Mouse (Mus musculus): ENCODE results near the gene Sec14l2. TPM values are rescaled to one million over a fixed set of nuclear protein-coding genes. Genes with fewer than 3 reads are reported as not detected.

Gene Sec14l2
- polyA plus RNA-seq, 2 experiments, result 1.7 to 5.1 TPM

DNA sequence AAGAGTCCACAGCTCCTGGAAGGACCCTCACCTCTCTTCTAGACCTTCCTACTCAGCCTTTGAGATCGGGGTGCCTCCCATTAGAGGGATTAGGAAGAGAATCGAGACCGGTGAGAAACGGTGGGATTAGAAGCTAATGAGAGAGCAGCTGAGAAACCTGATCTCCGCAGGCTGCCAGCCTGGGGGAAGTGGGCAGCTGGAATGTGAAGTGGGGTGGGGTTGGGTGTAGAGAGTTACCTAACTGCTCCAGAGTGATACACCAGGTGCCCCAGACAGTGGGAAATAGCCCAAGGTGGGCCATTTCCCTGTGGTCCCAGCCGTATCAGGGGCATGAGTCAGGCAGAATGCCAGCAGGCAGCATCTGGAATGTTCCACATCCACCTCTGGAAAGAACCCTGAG is 60.2 kb downstream of the Sec14l2 start:
- Histone ChIP-seq H3K4me3 (replicated peaks; ENCODE audit: low read length) (no peak overlapping the region), H3K4me1 (ENCODE audit: control insufficient read depth, insufficient read depth, low read length) (no peaks in the 10 kb centered on the region), H3K36me3 (ENCODE audit: control insufficient read depth, insufficient read depth, low read length) (no peaks in the 10 kb centered on the region), H3K9me3 (ENCODE audit: control insufficient read depth, low read length) (no peaks in the 10 kb centered on the region), H3K27ac (replicated peaks; ENCODE audit: low read depth, low read length) (no peak overlapping the region), H3K4me2 (replicated peaks; ENCODE audit: low read depth, low read length, severe bottlenecking) (no peak overlapping the region), H3K9ac (ENCODE audit: low read depth, low read length, severe bottlenecking) (no peak overlapping the region), H3K27me3 (ENCODE audit: control insufficient read depth, insufficient read depth, low read length) (no peaks in the 10 kb centered on the region)
- WGBS, result 34% methylated on average over 6 of the region's 6 CpGs
- DNase-seq (ENCODE audit: low spot score), result no peak
- no peak for ATAC-seq (ENCODE audit: low FRiP score, low read depth)
- no peak for TF ChIP-seq POLR2A (IDR thresholded peaks at IDR 0.05; ENCODE audit: borderline replicate concordance, extremely low read depth, insufficient read depth, insufficient read length)

- no peak overlapping the region for H3K4me2 ChIP-seq (replicated peaks; ENCODE audit: low read depth, low read length, severe bottlenecking)
- H3K9me3 ChIP-seq (ENCODE audit: control insufficient read depth, low read length), result no peaks in the 10 kb centered on the region
- ATAC-seq (ENCODE audit: low FRiP score, low read depth) (no peak), DNase-seq (ENCODE audit: low spot score) (no peak)
- no peaks in the 10 kb centered on the region for H3K36me3 ChIP-seq (ENCODE audit: control insufficient read depth, insufficient read depth, low read length)
- TF ChIP-seq POLR2A (IDR thresholded peaks at IDR 0.05; ENCODE audit: borderline replicate concordance, extremely low read depth, insufficient read depth, insufficient read length), result no peak
- H3K27ac ChIP-seq (replicated peaks; ENCODE audit: low read depth, low read length), result no peak overlapping the region
- H3K27me3 ChIP-seq (ENCODE audit: control insufficient read depth, insufficient read depth, low read length), result no peaks in the 10 kb centered on the region
- 83% methylated on average over 4 of the region's 4 CpGs for WGBS
- no peak overlapping the region for H3K4me3 ChIP-seq (replicated peaks; ENCODE audit: low read length)
- no peaks in the 10 kb centered on the region for H3K4me1 ChIP-seq (ENCODE audit: control insufficient read depth, insufficient read depth, low read length)
- no peak overlapping the region for H3K9ac ChIP-seq (ENCODE audit: low read depth, low read length, severe bottlenecking)
These were observed 60.7 kb downstream of the Sec14l2 start for GRCm38 (mm10) chr11:4062523-4062922.

DNA sequence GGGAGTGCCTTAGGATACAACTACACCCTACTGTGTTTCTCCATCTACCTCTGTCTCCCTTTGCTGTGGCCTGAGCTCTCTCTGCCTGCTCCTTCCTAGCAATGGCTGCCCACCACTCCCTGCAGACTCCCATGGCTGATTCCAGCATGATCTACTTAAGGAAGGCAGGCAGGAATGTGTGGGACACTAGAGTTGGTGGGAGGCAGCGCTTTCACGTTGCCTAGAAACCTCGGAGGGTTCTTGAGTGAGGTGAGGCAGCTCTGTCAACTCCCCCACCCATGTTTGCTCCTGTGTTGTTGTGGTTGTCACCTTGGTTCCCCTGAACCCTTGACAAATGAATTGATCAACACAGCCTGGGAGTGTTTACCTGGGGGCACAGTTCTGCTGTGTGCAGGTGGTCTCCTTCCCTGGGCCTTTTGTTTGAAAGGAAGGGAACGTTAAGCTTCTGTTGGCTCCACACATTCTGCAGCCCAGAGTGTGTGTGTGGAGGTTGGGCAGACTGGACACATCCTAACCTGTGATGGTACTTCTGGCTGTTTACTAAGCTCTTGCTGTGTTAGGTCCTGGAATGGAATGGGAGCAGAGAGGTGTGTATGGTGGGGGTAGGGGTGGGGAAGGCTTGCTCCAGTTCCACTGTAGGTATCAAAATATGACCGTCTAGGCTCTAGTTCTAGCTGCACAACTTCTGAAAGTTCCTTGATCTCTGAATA is 62.2 kb downstream of the Sec14l2 start:
- Histone ChIP-seq H3K9me3 (ENCODE audit: control insufficient read depth, low read length) (no peaks in the 10 kb centered on the region), H3K4me1 (ENCODE audit: control insufficient read depth, insufficient read depth, low read length) (no peaks in the 10 kb centered on the region), H3K9ac (ENCODE audit: low read depth, low read length, severe bottlenecking) (no peak overlapping the region), H3K4me2 (replicated peaks; ENCODE audit: low read depth, low read length, severe bottlenecking) (no peak overlapping the region), H3K36me3 (ENCODE audit: control insufficient read depth, insufficient read depth, low read length) (no peaks in the 10 kb centered on the region), H3K27ac (replicated peaks; ENCODE audit: low read depth, low read length) (no peak overlapping the region), H3K4me3 (replicated peaks; ENCODE audit: low read length) (no peak overlapping the region), H3K27me3 (ENCODE audit: control insufficient read depth, insufficient read depth, low read length) (no peaks in the 10 kb centered on the region)
- TF ChIP-seq POLR2A (IDR thresholded peaks at IDR 0.05; ENCODE audit: borderline replicate concordance, extremely low read depth, insufficient read depth, insufficient read length), result no peak
- no peak for DNase-seq (ENCODE audit: low spot score)
- no peak for ATAC-seq (ENCODE audit: low FRiP score, low read depth)
- 63% methylated on average over 5 of the region's 5 CpGs for WGBS

- H3K4me2 ChIP-seq (replicated peaks; ENCODE audit: low read depth, low read length, severe bottlenecking), result no peak overlapping the region
- no peak overlapping the region for H3K27ac ChIP-seq (replicated peaks; ENCODE audit: low read depth, low read length)
- TF ChIP-seq POLR2A (IDR thresholded peaks at IDR 0.05; ENCODE audit: borderline replicate concordance, extremely low read depth, insufficient read depth, insufficient read length), result no peak
- H3K27me3 ChIP-seq (ENCODE audit: control insufficient read depth, insufficient read depth, low read length), result no peaks in the 10 kb centered on the region
- ATAC-seq (ENCODE audit: low FRiP score, low read depth), result no peak
- no peak overlapping the region for H3K4me3 ChIP-seq (replicated peaks; ENCODE audit: low read length)
- H3K9me3 ChIP-seq (ENCODE audit: control insufficient read depth, low read length), result no peaks in the 10 kb centered on the region
- no peaks in the 10 kb centered on the region for H3K36me3 ChIP-seq (ENCODE audit: control insufficient read depth, insufficient read depth, low read length)
- whole genome bisulfite sequencing, result 14% methylated on average over 5 of the region's 5 CpGs
- H3K9ac ChIP-seq (ENCODE audit: low read depth, low read length, severe bottlenecking), result no peak overlapping the region
- H3K4me1 ChIP-seq (ENCODE audit: control insufficient read depth, insufficient read depth, low read length), result no peaks in the 10 kb centered on the region
- DNase-seq (ENCODE audit: low spot score), result peak; percentile 37
These were observed 69.6 kb downstream of the Sec14l2 start for GRCm38 (mm10) chr11:4053586-4053985.

DNA sequence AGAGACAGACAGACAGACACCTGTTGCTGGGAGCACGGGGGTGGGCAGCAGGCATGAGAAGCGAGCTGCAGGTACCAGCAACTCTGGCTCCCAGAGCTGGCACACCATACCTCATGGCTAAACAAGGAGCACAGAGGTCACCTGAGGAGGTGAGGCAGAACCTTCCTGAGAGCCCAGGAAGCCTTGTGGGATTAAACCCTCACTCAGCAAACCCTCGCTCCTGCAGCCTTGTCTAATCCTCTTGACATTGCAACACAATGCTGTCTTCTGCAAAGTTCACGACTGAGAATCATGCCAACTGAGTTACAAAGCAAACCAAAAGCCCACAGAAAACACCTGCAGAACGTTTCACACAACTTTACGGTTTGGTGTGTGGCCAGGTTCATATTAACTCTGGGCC is 74.8 kb downstream of the Sec14l2 start:
- H3K9ac ChIP-seq (ENCODE audit: low read depth, low read length, severe bottlenecking), result no peak overlapping the region
- no peak overlapping the region for H3K4me2 ChIP-seq (replicated peaks; ENCODE audit: low read depth, low read length, severe bottlenecking)
- TF ChIP-seq POLR2A (IDR thresholded peaks at IDR 0.05; ENCODE audit: borderline replicate concordance, extremely low read depth, insufficient read depth, insufficient read length), result no peak
- no peak overlapping the region for H3K27ac ChIP-seq (replicated peaks; ENCODE audit: low read depth, low read length)
- no peak for ATAC-seq (ENCODE audit: low FRiP score, low read depth)
- 84% methylated on average over 6 of the region's 6 CpGs for WGBS
- H3K9me3 ChIP-seq (ENCODE audit: control insufficient read depth, low read length), result no peaks in the 10 kb centered on the region
- no peak overlapping the region for H3K4me3 ChIP-seq (replicated peaks; ENCODE audit: low read length)
- no peaks in the 10 kb centered on the region for H3K4me1 ChIP-seq (ENCODE audit: control insufficient read depth, insufficient read depth, low read length)
- no peak for DNase-seq (ENCODE audit: low spot score)
- no peaks in the 10 kb centered on the region for H3K27me3 ChIP-seq (ENCODE audit: control insufficient read depth, insufficient read depth, low read length)
- no peaks in the 10 kb centered on the region for H3K36me3 ChIP-seq (ENCODE audit: control insufficient read depth, insufficient read depth, low read length)

Data from limb, embryonic 14.5 days (tissue).